Mouse (Mus musculus) intestine, embryonic 16.5 days (tissue): ENCODE measurements at regions not wholly inside any gene's neighbourhood (a gene's known extent, or its start where the extent isn't known, plus 50 kb on each side); places are given as distances from the start of the nearest gene placed in this dataset.
A peak's percentile ranks its signal among the peaks of the same experiment; 100 is the strongest.

ENCODE experiments used
- ATAC-seq: fragments of 200-750 bp; cut with Nextera tagmentation; 2 replicates; pipeline ENCODE4 v1.8.0; 2017; ENCODE audit warnings: moderate TSS enrichment, moderate library complexity
- H3K27ac ChIP-seq: fragments of 300-500 bp; sonication (generic); 2 replicates; pipeline ENCODE4 v1.5.1; 2014; ENCODE audit warnings: mild to moderate bottlenecking, low read length
- H3K27me3 ChIP-seq: fragments of 300-500 bp; sonication (generic); replicated peaks from 2 replicates; pipeline ENCODE4 v1.6.1; 2014; ENCODE audit warnings: low read length, control low read depth, mixed read lengths; ENCODE audit not compliant: control insufficient read depth, insufficient read depth
- H3K36me3 ChIP-seq: fragments of 300-500 bp; sonication (generic); 2 replicates; pipeline ENCODE4 v1.6.1; 2014; ENCODE audit warnings: low read length, control low read depth; ENCODE audit not compliant: control insufficient read depth, insufficient read depth
- H3K4me1 ChIP-seq: fragments of 300-500 bp; sonication (generic); 2 replicates; pipeline ENCODE4 v1.6.1; 2014; ENCODE audit warnings: low read length, control low read depth, mixed read lengths; ENCODE audit not compliant: control insufficient read depth, insufficient read depth
- H3K4me2 ChIP-seq: fragments of 300-500 bp; sonication (generic); 2 replicates; pipeline ENCODE4 v1.6.1; 2014; ENCODE audit warnings: low read depth, low read length, control low read depth
- H3K4me3 ChIP-seq: fragments of 300-500 bp; sonication (generic); 2 replicates; pipeline ENCODE4 v1.5.1; 2014; ENCODE audit warnings: mild to moderate bottlenecking, low read length
- H3K9ac ChIP-seq: fragments of 300-500 bp; sonication (generic); 2 replicates; pipeline ENCODE4 v1.6.1; 2014; ENCODE audit warnings: low read depth, low read length
- H3K9me3 ChIP-seq: fragments of 300-500 bp; sonication (generic); 2 replicates; pipeline ENCODE4 v1.6.1; 2016; ENCODE audit warnings: low read length, control low read depth; ENCODE audit not compliant: control insufficient read depth
- WGBS: fragments of 180-500 bp; shearing (Covaris S2); extraction: QIAGEN DNeasy Blood & Tissue Kit; methylation state at CpG from one replicate; pipeline ENCODE4 v1.1.7; 2014; 5-methylcytosine and 5-hydroxymethylcytosine counted together

DNA sequence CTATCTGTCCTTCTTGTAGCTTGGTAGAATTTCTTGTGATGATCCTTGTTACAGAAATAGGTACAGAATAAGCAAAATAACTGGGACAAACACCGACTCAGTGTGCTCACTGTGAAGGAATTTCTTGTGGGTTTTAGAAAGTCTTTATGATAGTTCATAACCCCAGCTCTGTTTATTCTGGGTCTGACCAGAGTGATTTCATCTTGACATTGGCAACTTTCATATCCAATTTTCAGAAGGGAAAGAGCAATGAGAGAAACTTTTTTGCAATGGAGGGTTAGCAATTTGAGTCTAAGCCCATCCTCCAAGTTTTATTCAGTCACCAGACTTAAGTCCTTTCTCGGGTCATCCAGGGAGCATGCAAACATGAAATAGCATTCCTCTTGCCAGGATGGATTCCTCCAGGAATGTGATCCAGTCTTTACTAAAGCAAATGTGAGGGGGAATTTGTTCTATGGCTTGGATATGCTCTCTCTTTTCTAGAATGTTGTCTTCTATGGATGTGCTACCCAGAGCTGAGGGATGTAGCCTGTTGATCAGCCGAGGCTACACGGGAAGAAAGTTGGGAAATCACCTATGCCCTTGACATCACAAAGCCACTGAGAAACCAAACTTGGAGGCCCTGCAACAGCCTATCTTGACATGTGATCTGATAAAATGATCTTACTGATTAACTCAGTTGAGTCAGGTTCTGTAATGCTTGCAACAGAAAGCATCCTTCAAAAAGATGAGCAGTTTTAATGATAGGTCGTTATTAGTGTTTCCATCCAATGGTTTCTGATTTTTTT lies 163.2 kb upstream of the Olig3 start:
- no peak overlapping the region for H3K4me3 ChIP-seq
- H3K4me2 ChIP-seq: no peak overlapping the region
- no peaks in the 10 kb centered on the region for H3K27me3 ChIP-seq
- ATAC-seq: no peak
- 72% methylated on average over 5 of the region's 5 CpGs for WGBS
- no peak overlapping the region for H3K9ac ChIP-seq
- H3K27ac ChIP-seq: no peak overlapping the region
- H3K36me3 ChIP-seq: no peaks in the 10 kb centered on the region
- H3K9me3 ChIP-seq: no peaks in the 10 kb centered on the region
- peaks cover 8% of the 10 kb centered on the region for H3K4me1 ChIP-seq

DNA sequence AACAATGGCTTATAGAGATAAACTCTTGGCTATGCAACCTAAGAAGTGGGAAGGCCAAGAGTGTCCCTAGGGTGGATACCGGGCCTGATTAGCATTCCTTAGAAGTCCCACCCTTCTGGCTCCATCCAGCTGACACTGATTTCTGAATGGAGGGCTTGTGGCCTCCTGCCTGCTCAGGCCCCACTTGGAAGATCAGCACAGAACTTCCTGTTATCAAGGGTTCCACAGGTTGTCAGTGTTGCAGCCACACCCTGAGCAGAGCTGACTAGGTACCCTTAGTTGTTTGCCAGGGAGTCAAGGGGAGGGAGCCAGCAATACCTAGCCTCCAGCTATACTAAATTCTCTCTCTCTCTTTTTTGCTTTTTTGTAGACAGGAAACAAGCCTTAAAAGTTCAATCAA lies 164.1 kb upstream of the Olig3 start:
- H3K9ac ChIP-seq: no peak overlapping the region
- peak; percentile 43; the same call in 1 of the 2 replicates for ATAC-seq
- WGBS: 4% methylated on average over 1 of the region's 1 CpGs

DNA sequence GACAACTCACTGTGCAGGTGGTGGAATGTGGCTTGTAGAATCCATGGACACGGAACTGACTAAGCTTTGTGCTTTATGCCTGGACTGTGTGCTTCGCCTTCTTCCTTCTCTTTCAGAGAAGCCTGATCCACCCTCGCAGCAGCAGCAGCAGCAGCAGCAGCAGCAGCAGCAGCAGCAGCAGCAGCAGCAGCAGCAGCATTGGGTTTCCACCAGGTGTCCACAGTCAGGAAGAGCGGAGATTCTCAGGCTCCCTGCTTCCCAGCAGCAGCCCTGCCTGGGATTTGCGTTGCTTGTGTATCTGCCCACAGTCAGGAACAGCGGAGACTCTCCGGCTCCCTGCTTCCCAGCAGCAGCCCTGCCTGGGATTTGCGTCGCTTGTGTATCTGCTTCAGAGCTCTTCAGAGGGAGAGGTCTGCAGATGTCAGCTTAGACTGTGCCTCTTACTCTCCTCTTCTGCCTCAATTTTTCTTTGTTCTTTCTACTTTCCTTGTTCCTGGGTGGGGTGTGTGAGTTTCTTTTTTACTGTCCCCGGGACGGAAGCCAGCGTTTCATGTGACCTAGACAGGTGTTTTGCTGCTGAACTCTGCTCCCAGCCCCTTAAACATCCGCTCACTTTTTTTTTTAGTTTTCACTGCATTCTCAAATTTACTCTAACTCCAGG lies 168.1 kb upstream of the Olig3 start:
- 10% methylated on average over 13 of the region's 13 CpGs for WGBS
- Histone ChIP-seq H3K4me3 (peak overlapping the region; percentile 45), H3K9me3 (no peaks in the 10 kb centered on the region), H3K36me3 (no peaks in the 10 kb centered on the region), H3K27me3 (no peaks in the 10 kb centered on the region; the same call in 1 of the 2 replicates), H3K4me1 (peaks cover 15% of the 10 kb centered on the region), H3K27ac (peak overlapping the region; percentile 94), H3K9ac (peak overlapping the region; percentile 74), H3K4me2 (peak overlapping the region; percentile 58)
- peak; percentile 72 for ATAC-seq

More for the DNA sequence above, 164.1 kb upstream of the Olig3 start:
- Histone ChIP-seq H3K9me3 (no peaks in the 10 kb centered on the region), H3K4me3 (no peak overlapping the region), H3K4me1 (peaks cover 15% of the 10 kb centered on the region), H3K36me3 (no peaks in the 10 kb centered on the region), H3K27me3 (no peaks in the 10 kb centered on the region; the same call in 1 of the 2 replicates), H3K4me2 (no peak overlapping the region), H3K27ac (peak overlapping the region; percentile 37)

DNA sequence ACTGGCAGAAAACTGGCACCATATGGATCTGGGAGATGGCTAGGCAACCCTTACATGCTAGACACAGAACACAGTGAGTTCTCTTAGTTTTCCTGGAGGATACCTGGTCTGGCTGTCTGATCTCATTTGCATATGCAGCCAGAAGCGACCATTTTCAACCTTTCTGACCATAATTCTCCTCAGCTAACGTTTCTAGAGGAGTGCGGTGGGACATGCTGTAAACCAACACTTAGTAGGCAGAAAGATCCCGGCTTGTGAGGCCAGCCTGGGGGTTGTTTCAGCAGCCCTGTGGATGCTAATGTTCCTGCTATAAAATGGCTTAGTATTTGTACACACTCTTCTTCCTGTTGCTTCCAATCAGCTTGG lies 168.6 kb upstream of the Olig3 start:
- Histone ChIP-seq H3K9ac (peak overlapping the region; percentile 74), H3K4me3 (peak overlapping the region; percentile 45), H3K27ac (peak overlapping the region; percentile 94)

DNA sequence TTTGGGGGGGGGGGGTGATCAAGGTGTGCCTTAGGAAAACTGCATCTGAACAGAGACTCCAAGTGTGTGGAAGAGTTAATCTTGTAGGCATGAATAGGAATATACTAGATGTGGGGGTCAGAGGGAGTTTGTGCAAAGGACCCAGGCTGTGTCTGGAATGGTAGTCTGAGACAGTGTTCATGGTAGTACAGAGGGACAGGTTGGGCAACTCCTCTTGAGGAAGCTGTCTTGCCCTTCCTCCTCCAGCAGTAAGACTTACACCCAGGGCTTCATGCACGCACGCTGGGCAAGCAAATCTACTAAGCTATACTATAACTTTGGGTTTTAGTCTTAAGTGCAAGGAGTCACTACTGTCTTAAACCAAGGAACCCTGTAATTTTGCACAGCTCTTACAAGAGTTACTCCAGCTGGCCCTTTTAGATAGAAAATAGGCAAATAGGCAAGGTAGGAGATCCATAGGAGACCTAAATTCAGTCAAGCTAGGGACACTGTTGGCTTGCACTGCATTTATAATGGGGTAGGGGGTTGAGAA lies 169.2 kb upstream of the Olig3 start:
- Histone ChIP-seq H3K9ac (peak overlapping the region; percentile 74), H3K4me2 (peak overlapping the region; percentile 58), H3K4me3 (peak overlapping the region; percentile 45), H3K27ac (peak overlapping the region; percentile 94; the same call in 1 of the 2 replicates), H3K27me3 (no peaks in the 10 kb centered on the region; the same call in 1 of the 2 replicates), H3K9me3 (no peaks in the 10 kb centered on the region), H3K4me1 (peaks cover 13% of the 10 kb centered on the region), H3K36me3 (no peaks in the 10 kb centered on the region)
- WGBS: 82% methylated on average over 2 of the region's 2 CpGs
- no peak for ATAC-seq

More for the DNA sequence above, 168.6 kb upstream of the Olig3 start:
- H3K36me3 ChIP-seq: no peaks in the 10 kb centered on the region
- peaks cover 15% of the 10 kb centered on the region for H3K4me1 ChIP-seq
- no peaks in the 10 kb centered on the region; the same call in 1 of the 2 replicates for H3K27me3 ChIP-seq
- ATAC-seq: no peak
- no peaks in the 10 kb centered on the region for H3K9me3 ChIP-seq
- 35% methylated on average over 4 of the region's 4 CpGs for WGBS
- peak overlapping the region; percentile 58 for H3K4me2 ChIP-seq

DNA sequence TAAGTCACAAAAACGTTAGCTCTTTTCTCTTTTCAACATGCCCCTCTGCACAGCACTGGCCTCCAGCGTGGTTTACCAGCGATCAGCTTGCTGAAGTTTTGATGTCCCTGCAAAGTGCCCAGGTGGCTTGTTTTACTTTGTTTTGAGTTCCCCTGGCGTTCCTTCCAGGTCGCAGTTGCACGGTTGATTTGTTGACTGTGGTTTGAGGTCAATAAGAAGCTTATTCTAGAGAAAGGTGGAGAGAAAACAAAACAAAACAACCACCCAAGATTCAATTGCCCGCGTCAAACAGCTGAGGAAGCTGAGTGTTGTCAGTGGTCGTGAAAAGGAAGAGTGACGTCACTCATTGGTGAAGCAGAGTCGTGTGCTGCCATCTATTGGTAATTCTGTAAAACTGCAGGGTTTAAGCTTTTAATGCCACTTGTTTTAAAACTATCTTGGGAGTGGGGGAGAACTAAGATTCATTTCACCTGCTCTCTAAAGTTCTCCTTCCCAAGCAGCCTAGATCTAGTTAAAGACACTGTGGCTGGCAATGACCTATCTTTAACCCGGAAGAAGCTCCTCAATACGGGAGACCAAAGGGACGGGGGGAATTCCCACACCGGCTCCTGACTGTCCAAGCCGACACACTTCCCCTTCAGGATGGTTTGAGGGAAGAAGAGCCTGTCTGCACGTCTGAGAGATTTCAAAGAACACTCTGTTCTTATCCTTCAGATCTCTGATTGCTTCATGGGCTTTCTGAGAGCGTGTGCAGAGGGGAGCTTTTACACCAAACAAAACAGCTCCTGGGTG lies 170.3 kb upstream of the Olig3 start:
- peak; percentile 38 for ATAC-seq
- peak overlapping the region; percentile 43 for H3K9ac ChIP-seq
- H3K27me3 ChIP-seq: no peaks in the 10 kb centered on the region; the same call in 1 of the 2 replicates
- H3K36me3 ChIP-seq: no peaks in the 10 kb centered on the region
- no peaks in the 10 kb centered on the region for H3K9me3 ChIP-seq
- 11% methylated on average over 18 of the region's 18 CpGs for WGBS
- no peak overlapping the region for H3K27ac ChIP-seq
- peak overlapping the region; percentile 50 for H3K4me2 ChIP-seq
- peaks cover 10% of the 10 kb centered on the region for H3K4me1 ChIP-seq
- H3K4me3 ChIP-seq: peak overlapping the region; percentile 36

DNA sequence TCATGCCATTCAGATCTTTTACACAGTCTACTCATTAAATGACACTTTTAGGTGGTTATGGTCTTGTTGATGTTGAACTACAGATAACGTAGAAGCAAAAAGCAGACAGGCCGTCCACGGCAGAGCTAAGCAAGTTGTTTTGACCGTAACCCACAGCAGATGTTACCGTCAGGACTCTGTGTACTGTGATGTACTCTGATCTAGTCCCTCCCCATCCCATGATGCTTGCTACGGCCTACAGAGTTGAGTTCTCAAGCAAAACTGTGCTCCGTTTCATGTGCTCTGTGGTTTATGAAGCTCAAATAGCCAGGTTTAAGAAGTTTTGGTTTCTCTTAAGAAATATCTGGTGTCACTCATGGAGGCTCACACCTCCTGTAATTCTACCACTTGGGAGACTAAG lies 169.4 kb upstream of the Tnfaip3 start:
- no peak overlapping the region for H3K9ac ChIP-seq
- ATAC-seq: no peak
- no peaks in the 10 kb centered on the region; the same call in 1 of the 2 replicates for H3K27me3 ChIP-seq
- H3K4me1 ChIP-seq: peaks cover 10% of the 10 kb centered on the region
- 91% methylated on average over 7 of the region's 7 CpGs for WGBS
- no peaks in the 10 kb centered on the region for H3K9me3 ChIP-seq
- no peak overlapping the region for H3K27ac ChIP-seq
- H3K4me2 ChIP-seq: no peak overlapping the region
- H3K36me3 ChIP-seq: no peaks in the 10 kb centered on the region
- H3K4me3 ChIP-seq: no peak overlapping the region

DNA sequence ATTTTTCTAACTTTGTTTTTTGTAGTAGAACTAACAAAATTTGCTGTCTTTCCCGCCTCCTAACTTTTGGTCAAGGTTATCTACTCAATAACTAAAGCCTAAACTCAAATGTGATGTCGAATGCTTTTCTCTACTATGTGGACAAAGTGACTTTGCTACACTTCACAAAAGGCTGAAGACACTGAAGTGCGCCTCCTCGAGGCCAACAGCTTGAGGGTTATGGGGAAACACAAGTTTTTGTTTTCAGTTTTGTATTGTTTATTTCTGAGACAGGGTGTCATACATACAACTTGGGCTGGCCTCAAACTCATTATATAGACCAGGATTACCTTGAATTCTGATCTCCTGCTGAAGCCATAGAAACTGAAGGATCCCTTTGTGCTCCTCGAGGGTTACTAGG lies 162.4 kb upstream of the Tnfaip3 start:
- ATAC-seq: no peak

DNA sequence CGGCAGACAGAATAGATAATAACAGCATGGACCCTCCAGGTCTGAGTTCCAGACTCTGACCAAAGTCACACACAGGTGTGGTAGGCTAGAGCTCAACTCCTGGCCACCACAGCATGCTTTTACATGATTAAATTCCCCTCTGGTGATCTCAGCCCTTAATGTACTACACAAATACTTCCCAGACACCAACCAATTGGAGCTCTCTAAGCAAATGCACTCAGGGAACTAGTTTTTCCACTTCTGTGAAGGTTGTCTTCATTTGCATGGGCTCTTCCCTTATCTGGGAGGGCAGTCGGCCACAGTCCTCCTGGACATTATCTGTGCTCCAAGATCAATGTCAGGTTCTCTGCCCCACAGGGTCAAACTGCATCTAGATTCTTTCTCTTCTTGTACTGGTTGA lies 162.0 kb upstream of the Tnfaip3 start:
- Histone ChIP-seq H3K9me3 (peaks cover 3% of the 10 kb centered on the region; the same call in 1 of the 2 replicates), H3K27me3 (no peaks in the 10 kb centered on the region), H3K4me2 (no peak overlapping the region), H3K4me3 (no peak overlapping the region), H3K36me3 (0 out of 2 replicates have a peak, but pooled peaks cover 3% of the 10 kb centered on the region), H3K27ac (no peak overlapping the region), H3K4me1 (no peaks in the 10 kb centered on the region), H3K9ac (no peak overlapping the region)
- ATAC-seq: peak; percentile 84
- WGBS: 55% methylated on average over 2 of the region's 2 CpGs

More for the DNA sequence above, 162.4 kb upstream of the Tnfaip3 start:
- H3K4me3 ChIP-seq: no peak overlapping the region
- H3K9me3 ChIP-seq: peaks cover 3% of the 10 kb centered on the region; the same call in 1 of the 2 replicates
- no peaks in the 10 kb centered on the region for H3K4me1 ChIP-seq
- H3K9ac ChIP-seq: no peak overlapping the region
- H3K4me2 ChIP-seq: no peak overlapping the region
- H3K27ac ChIP-seq: no peak overlapping the region
- WGBS: 83% methylated on average over 5 of the region's 5 CpGs
- H3K27me3 ChIP-seq: no peaks in the 10 kb centered on the region
- 0 out of 2 replicates have a peak, but pooled peaks cover 3% of the 10 kb centered on the region for H3K36me3 ChIP-seq
